Mouse (Mus musculus): ENCODE data around the gene Obox2.
"Not testable (repeated sequence)": the region's sequence is repeated elsewhere in the genome, so short reads cannot be mapped to it uniquely, and the experiment has no call there.

The Obox2 gene

GRCm38 (mm10) chr7:15388421-15388998 lies at the start of gene Obox2, which contains the start of gene Obox1:
TSS of gene Obox2 (plus strand) at chr7:15388721.
TSS of gene Obox1 (plus strand) at chr7:15388948.
- CTCF ChIA-PET, POLR2A ChIA-PET: not testable (repeated sequence)

GRCm38 (mm10) chr7:15399147-15399874 lies 10.8 kb downstream of the Obox2 start:
- CTCF ChIA-PET, POLR2A ChIA-PET: not testable (repeated sequence)

GRCm38 (mm10) chr7:15406816-15407215 lies 18.3 kb downstream of the Obox2 start:
- CTCF ChIA-PET, POLR2A ChIA-PET: not testable (repeated sequence)

- POLR2A ChIA-PET, CTCF ChIA-PET: not testable (repeated sequence)
Observed at GRCm38 (mm10) chr7:15418046-15418445, 29.5 kb downstream of the Obox2 start.

GRCm38 (mm10) chr7:15425537-15425936 lies 37.0 kb downstream of the Obox2 start:
- CTCF ChIA-PET, POLR2A ChIA-PET: not testable (repeated sequence)

All from embryonic stem cell, embryonic (primary cell).